Mouse (Mus musculus) myocyte (in vitro differentiated cells): ENCODE measurements around the gene Olfr543. TPM values are rescaled to one million over a fixed set of nuclear protein-coding genes. Genes with fewer than 3 reads are reported as not detected.

ENCODE experiments used
- H3K27me3 ChIP-seq: one replicate; pipeline ENCODE4 v1.6.1; 2011; ENCODE audit not compliant: control insufficient read depth, insufficient read depth, insufficient read length
- H3K36me3 ChIP-seq: one replicate; pipeline ENCODE4 v1.6.1; 2011; ENCODE audit not compliant: control insufficient read depth, insufficient read depth
- H3K4me2 ChIP-seq: one replicate; pipeline ENCODE4 v1.6.1; 2011; ENCODE audit warnings: low read depth, control low read depth
- H3K4me3 ChIP-seq: one replicate; pipeline ENCODE4 v1.5.1; 2011; ENCODE audit warnings: mild to moderate bottlenecking, control low read depth, moderate library complexity
- H3K79me2 ChIP-seq: one replicate; pipeline ENCODE4 v1.6.1; 2011; ENCODE audit not compliant: control insufficient read depth, insufficient read depth
- H3ac ChIP-seq: one replicate; pipeline ENCODE4 v1.6.1; 2011; ENCODE audit not compliant: control insufficient read depth, insufficient read length
- CEBPB ChIP-seq: IDR thresholded peaks from 2 replicates; pipeline ENCODE4 v1.6.1; 2011; ENCODE audit warnings: mild to moderate bottlenecking, moderate library complexity; ENCODE audit not compliant: poor library complexity, insufficient read depth, severe bottlenecking
- E2F4 ChIP-seq: IDR thresholded peaks from one replicate; pipeline ENCODE4 v1.6.1; 2011; ENCODE audit warnings: mild to moderate bottlenecking, control low read depth, moderate library complexity; ENCODE audit not compliant: insufficient read depth
- MAX ChIP-seq: IDR thresholded peaks from one replicate; pipeline ENCODE4 v1.6.1; 2011; ENCODE audit warnings: low read depth, mild to moderate bottlenecking, control low read depth
- MYOD1 ChIP-seq, 3 experiments: IDR thresholded peaks; one replicate each; pipeline ENCODE4 v1.6.1; 2011; ENCODE audit warnings: control low read depth in 2 of 3, low read depth in 2 of 3, mild to moderate bottlenecking in 2 of 3, moderate library complexity in 1 of 3; ENCODE audit not compliant: insufficient read length in 2 of 3, control insufficient read depth in 1 of 3
- MYOG ChIP-seq, 3 experiments: IDR thresholded peaks; one replicate each; pipeline ENCODE4 v1.6.1; 2011; ENCODE audit warnings: control low read depth in 2 of 3, low read depth in 2 of 3, mild to moderate bottlenecking in 2 of 3; ENCODE audit not compliant: insufficient read length in 2 of 3, control insufficient read depth in 1 of 3, insufficient read depth in 1 of 3
- POLR2A ChIP-seq: IDR thresholded peaks from one replicate; pipeline ENCODE4 v1.6.1; 2011; ENCODE audit warnings: low read depth, mild to moderate bottlenecking, control low read depth, moderate library complexity; ENCODE audit not compliant: insufficient read length
- POLR2AphosphoS2 ChIP-seq: IDR thresholded peaks from one replicate; pipeline ENCODE4 v1.6.1; 2011; ENCODE audit warnings: low read depth, control low read depth; ENCODE audit not compliant: insufficient read length
- REST ChIP-seq: IDR thresholded peaks from one replicate; pipeline ENCODE4 v1.6.1; 2011; ENCODE audit warnings: mild to moderate bottlenecking, control low read depth, moderate library complexity; ENCODE audit not compliant: insufficient read depth, insufficient read length
- SRF ChIP-seq: IDR thresholded peaks from one replicate; pipeline ENCODE4 v1.6.1; 2011; ENCODE audit warnings: low read depth; ENCODE audit not compliant: control insufficient read depth, insufficient read length
- TCF12 ChIP-seq: IDR thresholded peaks from one replicate; pipeline ENCODE4 v1.6.1; 2011; ENCODE audit warnings: mild to moderate bottlenecking, control low read depth; ENCODE audit not compliant: poor library complexity, insufficient read depth, severe bottlenecking
- TCF3 ChIP-seq: IDR thresholded peaks from one replicate; pipeline ENCODE4 v1.6.1; 2011; ENCODE audit warnings: low read depth, control low read depth; ENCODE audit not compliant: insufficient read length
- USF1 ChIP-seq: IDR thresholded peaks from one replicate; pipeline ENCODE4 v1.6.1; 2011; ENCODE audit warnings: low read depth, mild to moderate bottlenecking, control low read depth, moderate library complexity
- polyA plus RNA-seq: library from polyadenylated mRNA; unstranded; fragments of >200 nt; fragmentation: generic; extraction: Trizol; gene quantifications from one replicate; pipeline ENCODE4 v1.2.1, GENCODE M21; 2012; ENCODE audit warnings: missing spikeins

Olfr543 gene
- polyA plus RNA-seq, 1 experiment = not detected

DNA sequence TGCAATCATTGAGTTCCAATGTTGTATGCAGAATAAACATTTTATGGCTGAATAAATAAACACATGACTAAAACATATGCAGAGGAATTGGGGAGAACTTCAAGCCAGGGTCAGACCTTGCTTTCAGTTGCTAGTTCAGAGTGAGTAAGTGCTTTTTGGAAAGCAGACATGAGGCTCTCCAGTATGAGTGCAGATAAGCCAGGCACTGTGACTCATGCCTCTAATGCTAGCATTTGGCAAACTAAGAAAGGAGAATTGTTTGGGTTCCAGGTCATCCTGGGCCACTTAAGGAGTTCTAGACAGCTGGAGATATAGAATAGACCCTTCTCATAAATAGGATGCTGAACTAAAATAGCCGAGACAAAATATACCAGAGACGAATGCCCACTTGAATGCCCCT, 2.2 kb upstream of the Olfr543 start:
- Histone ChIP-seq H3K36me3 (no peaks in the 10 kb centered on the region), H3ac (no peak overlapping the region), H3K27me3 (no peaks in the 10 kb centered on the region), H3K79me2 (no peaks in the 10 kb centered on the region), H3K4me2 (no peak overlapping the region), H3K4me3 (no peak overlapping the region)
- TF ChIP-seq TCF12 (no peak), USF1 (no peak), CEBPB (no peak), TCF3 (no peak), REST (no peak), E2F4 (no peak), POLR2A (no peak), MYOG (IDR thresholded peaks at IDR 0.05; ENCODE audit: control insufficient read depth in 1 of 3, insufficient read depth in 1 of 3, insufficient read length in 2 of 3, low read depth in 2 of 3) (no peak), MYOD1 (IDR thresholded peaks at IDR 0.05; ENCODE audit: control insufficient read depth in 1 of 3, insufficient read length in 2 of 3, low read depth in 2 of 3) (no peak), POLR2AphosphoS2 (no peak), SRF (no peak), MAX (no peak)

DNA sequence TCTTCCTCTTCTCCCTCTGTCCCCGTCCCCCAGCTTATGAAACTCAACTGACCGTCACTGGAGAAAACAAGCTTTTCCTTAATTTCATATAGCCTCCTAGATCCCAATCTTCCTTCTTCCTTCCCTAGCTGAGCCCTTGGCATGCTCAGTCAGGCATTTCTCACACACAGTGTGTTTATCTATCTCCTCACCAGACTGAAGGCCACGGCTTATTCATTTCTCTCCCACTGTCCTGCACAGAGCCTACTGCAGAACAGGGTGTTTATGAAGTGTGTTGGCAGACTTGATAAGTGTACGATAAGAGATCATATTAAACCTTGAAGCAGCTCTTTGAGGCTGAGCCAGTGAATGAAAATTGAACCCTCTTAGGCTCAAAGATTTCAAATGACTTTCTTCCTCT, 658 bp downstream of the Olfr543 start:
- Histone ChIP-seq H3ac (no peak overlapping the region), H3K79me2 (no peaks in the 10 kb centered on the region), H3K27me3 (no peaks in the 10 kb centered on the region), H3K4me2 (no peak overlapping the region), H3K36me3 (no peaks in the 10 kb centered on the region), H3K4me3 (no peak overlapping the region)
- TF ChIP-seq MYOD1 (IDR thresholded peaks at IDR 0.05; ENCODE audit: control insufficient read depth in 1 of 3, insufficient read length in 2 of 3, low read depth in 2 of 3) = no peak
- no peak for TF ChIP-seq MYOG (IDR thresholded peaks at IDR 0.05; ENCODE audit: control insufficient read depth in 1 of 3, insufficient read depth in 1 of 3, insufficient read length in 2 of 3, low read depth in 2 of 3)
- TF ChIP-seq MAX = no peak
- no peak for TF ChIP-seq E2F4
- TF ChIP-seq TCF3 = no peak
- no peak for TF ChIP-seq SRF
- TF ChIP-seq REST = no peak
- TF ChIP-seq POLR2A = no peak
- TF ChIP-seq USF1 = no peak
- no peak for TF ChIP-seq POLR2AphosphoS2
- TF ChIP-seq TCF12 = no peak
- TF ChIP-seq CEBPB = no peak

DNA sequence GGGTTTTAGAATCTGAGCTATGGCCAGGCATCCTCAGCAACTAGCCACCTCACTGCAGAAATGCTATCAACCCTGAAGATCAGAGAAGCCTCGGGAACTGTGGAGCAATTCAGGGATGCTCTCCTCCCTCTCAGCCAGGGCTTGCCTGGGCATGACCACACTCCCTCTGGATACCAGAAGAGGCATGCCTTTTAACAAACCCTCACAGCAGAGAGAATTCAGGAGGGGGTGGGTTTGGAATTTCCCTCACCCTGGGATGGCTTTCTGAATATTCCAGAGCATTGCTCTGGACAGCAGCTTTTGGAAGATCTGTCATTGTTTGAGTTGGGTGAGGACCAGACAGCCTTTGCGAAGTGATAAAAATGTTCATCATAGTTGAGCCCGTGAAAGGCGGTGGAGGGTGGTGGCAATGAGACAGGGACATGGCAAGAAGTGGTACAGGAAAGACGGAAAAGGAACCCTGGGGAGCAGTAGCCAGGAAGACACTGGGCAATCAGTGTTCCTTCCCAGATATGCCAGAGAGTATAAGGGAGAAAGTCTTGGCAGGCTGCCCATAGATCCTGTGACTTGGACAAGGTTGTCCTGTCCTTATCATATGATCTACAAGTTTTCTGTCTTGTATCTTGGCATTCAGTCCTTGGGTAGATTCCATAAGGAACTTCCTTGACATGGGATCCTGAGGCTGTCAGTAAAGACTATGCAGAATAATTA, 2.0 kb downstream of the Olfr543 start:
- Histone ChIP-seq H3ac (no peak overlapping the region), H3K36me3 (no peaks in the 10 kb centered on the region), H3K79me2 (no peaks in the 10 kb centered on the region), H3K4me2 (no peak overlapping the region), H3K27me3 (no peaks in the 10 kb centered on the region), H3K4me3 (no peak overlapping the region)
- TF ChIP-seq SRF (no peak), POLR2AphosphoS2 (no peak), REST (no peak), MYOD1 (IDR thresholded peaks at IDR 0.05; ENCODE audit: control insufficient read depth in 1 of 3, insufficient read length in 2 of 3, low read depth in 2 of 3) (no peak), TCF3 (no peak), TCF12 (no peak), POLR2A (no peak), MYOG (IDR thresholded peaks at IDR 0.05; ENCODE audit: control insufficient read depth in 1 of 3, insufficient read depth in 1 of 3, insufficient read length in 2 of 3, low read depth in 2 of 3) (no peak), E2F4 (no peak), USF1 (no peak), MAX (no peak), CEBPB (no peak)

DNA sequence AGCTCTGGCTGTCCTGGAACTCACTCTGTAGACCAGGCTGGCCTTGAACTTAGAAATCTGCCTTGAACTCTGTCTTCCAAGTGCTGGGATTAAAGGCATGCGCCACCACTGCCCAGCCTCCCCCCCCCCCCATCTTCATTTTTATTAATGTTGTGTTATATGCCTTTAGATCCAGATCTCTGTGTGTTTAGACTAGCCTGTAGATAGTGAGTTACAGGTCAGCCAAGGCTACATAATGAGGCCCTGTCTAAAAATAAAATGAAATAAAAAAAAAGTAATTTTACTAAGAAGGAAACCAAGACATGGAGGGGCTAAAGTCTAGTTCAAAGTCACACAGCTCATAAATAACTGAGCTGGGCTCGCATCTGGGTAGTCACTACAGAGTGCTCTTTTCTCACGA, 2.6 kb downstream of the Olfr543 start:
- H3K27me3 ChIP-seq = no peaks in the 10 kb centered on the region
- H3K36me3 ChIP-seq = no peaks in the 10 kb centered on the region
- H3K4me3 ChIP-seq = no peak overlapping the region
- H3ac ChIP-seq = no peak overlapping the region
- H3K4me2 ChIP-seq = no peak overlapping the region
- H3K79me2 ChIP-seq = no peaks in the 10 kb centered on the region
- no peak for TF ChIP-seq MAX
- no peak for TF ChIP-seq E2F4
- TF ChIP-seq TCF12 = no peak
- no peak for TF ChIP-seq POLR2AphosphoS2
- TF ChIP-seq CEBPB = no peak

DNA sequence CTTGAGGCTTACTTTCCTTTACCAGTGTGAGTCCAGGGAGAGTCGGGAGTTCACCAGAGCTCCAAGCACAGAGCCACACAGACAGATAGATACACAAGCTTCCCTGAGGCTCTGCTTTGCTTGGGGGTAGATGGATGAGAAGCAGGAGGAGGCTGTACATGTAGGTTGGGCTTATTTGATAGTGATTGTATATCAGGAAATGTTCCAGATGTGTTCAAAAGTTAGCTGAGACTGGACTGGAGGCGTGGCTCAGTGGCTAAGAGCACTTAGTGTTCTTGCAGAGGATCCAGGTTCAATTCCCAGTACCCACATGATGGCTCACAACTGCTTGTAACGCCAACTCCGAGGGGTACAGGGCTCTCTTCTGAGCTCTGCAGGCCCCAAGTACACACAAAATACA, 3.1 kb downstream of the Olfr543 start:
- Histone ChIP-seq H3K36me3 (no peaks in the 10 kb centered on the region), H3K4me3 (no peak overlapping the region), H3K4me2 (no peak overlapping the region), H3K79me2 (no peaks in the 10 kb centered on the region), H3K27me3 (no peaks in the 10 kb centered on the region), H3ac (no peak overlapping the region)
- TF ChIP-seq MYOG (IDR thresholded peaks at IDR 0.05; ENCODE audit: control insufficient read depth in 1 of 3, insufficient read depth in 1 of 3, insufficient read length in 2 of 3, low read depth in 2 of 3) = no peak
- TF ChIP-seq SRF = no peak
- no peak for TF ChIP-seq E2F4
- no peak for TF ChIP-seq TCF12
- no peak for TF ChIP-seq MYOD1 (IDR thresholded peaks at IDR 0.05; ENCODE audit: control insufficient read depth in 1 of 3, insufficient read length in 2 of 3, low read depth in 2 of 3)
- TF ChIP-seq POLR2AphosphoS2 = no peak
- no peak for TF ChIP-seq REST
